Mouse (Mus musculus) heart, adult 8-10 months (tissue): ENCODE data around the gene Cst11. TPM values are rescaled to one million over a fixed set of nuclear protein-coding genes. Genes with fewer than 3 reads are reported as not detected.
"Not testable (repeated sequence)": the region's sequence is repeated elsewhere in the genome, so short reads cannot be mapped to it uniquely, and the experiment has no call there.

Source experiments
- DNase-seq: peaks from one replicate; pipeline ENCODE4 v3.0.0; 2022; ENCODE audit warnings: low spot score
- total RNA-seq, 4 experiments: library from RNA; stranded (reverse); gene quantifications; 2 replicates each; pipeline ENCODE4 v1.2.4; 2022

The Cst11 gene
- not detected for total RNA-seq

DNA sequence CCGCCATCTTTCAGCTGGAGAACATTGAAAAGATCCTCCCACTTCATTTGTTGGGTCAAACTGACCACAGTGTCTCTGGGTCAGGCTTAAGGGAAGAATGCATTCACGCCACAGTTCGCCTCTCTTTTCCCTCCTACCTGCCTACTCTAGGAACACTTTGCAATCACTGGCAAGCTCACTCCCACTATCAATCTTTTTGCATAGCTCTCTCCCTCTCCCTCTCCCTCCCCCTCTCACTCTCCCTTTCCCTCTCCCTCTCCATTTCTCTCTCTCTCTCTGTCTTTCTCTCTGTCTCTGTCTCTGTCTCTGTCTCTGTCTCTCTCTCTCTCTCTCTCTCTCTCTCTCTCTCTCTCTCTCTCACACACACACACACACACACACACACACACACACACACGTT lies at the start of gene Cst11:
TSS of gene Cst11 (minus strand) at position 101 of the 400 bp plus-strand sequence.
- DNase-seq: not testable (repeated sequence)

DNA sequence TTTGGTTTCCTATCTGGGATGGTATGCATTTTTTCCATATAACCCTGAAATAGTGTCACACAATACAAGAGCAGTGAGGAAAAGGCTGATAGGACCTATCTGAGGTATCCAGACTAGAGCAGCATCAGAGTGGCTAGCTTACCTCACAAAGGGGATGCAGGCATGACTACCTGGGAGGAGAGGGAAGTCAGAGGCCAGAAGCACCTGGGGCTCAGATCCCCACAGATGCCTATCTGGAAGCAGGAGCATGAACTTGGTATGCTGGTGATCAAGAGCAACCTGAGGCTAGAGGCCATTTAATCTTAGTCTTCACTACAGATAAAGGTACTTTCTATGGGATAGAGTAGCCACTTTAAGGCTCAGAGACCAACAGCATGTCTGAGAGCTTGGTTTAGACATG lies 48.6 kb upstream of the Cst11 start, which contains the start of gene Cst13:
TSS of gene Cst13 (plus strand) at position 173 of the 400 bp plus-strand sequence.
- DNase-seq: no peak

DNA sequence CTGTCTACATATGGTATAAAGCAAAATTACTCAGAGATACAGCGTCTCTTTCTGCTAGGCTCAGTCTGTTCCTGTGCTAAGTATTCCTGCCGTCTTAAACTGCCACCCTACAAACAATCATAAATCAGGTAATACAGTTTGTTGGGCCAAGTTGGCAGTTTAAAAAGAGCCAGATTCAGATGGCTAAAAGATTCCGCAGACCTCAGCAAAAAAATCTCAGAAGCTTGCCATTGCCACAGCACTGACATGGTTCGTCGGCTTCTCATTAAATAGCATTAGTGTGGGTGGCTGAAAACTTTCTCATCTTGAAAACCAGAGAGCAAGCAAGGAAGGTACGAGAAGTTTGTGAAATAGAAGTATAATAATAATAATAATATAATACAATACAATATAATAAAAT lies 35.4 kb upstream of the Cst11 start:
- no peak for DNase-seq

DNA sequence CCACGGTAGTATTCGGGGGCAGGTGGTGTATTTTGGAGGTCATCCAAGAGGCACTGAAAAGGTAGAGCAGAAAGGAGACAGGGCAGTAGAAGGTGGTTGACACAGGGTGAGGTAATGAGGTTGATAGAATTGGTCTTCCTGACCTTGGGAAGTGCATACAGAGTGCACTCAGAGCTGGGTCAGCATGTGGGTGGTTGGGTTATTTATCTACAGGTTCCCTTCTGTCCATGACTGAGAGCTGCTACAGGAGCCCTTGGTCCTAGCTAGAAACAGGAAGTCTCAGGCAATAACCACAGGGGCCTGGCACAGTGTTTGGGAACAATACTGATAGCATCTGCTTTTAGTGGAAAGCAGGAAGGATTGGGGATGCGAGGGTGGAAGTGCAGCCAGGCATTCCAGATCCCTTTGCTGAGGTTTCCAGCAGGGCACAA lies 30.2 kb upstream of the Cst11 start:
- DNase-seq: no peak

DNA sequence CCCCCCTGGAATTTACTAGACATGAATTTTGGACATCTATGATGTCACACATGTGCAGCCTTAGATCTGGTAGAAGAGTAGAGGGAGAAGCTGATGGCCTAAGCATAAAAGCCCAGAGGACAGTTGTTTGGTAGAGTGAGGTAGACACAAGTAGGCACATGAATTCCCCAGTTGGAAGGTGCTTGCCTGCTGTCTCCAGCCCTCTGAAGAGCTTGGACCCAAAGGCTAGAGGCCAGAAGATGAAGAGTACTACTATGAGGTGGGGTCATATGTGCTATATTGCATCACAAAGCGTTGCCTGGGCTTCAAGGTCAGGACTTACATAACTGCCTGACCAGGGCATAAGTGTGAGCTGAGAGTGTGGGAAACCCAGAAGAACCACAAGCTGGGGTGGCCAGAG lies 27.2 kb upstream of the Cst11 start, which contains the start of gene Cst8:
TSS of gene Cst8 (plus strand) at position 301 of the 400 bp plus-strand sequence.
- no peak for DNase-seq

DNA sequence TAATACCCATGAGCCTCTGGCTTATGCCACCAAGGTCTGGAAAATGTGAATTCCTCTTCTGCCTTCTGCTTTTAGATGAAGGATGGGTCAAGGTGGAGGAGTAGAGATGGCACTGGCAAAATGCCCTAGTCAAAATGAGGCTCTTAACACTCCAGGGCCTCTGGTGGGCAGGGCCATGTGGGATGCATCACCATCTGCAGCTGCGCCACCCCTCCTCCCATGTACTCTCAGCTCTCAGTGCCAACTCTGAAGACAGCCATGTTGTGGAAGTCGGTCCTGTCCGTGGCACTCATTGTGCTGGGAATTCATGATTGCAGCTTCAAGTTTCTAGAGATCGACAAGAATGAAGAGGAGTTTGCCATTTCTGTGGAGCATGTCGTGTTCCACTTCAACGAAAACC lies 17.8 kb upstream of the Cst11 start, which contains the start of gene Cst12:
TSS of gene Cst12 (plus strand) at position 220 of the 400 bp plus-strand sequence.
- no peak for DNase-seq

DNA sequence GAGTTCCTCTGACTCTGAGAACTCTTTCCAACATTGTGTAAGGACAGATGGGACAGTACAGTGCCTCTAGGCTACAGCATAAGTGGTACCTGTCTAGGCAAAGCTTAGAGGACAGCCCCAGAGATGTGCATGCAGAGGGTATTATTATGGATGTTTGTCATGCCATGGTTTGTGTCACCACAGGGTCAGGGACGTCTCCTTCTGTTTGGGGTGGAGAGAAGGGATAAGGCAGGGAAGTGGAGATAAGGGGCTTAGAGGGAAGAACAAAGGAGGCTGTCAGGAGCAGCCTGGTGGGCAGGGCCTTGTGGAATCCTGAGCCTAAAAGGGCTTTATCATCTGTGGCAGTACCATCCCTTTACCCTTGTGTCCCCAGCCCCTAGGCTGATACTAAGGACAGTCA lies 10.4 kb upstream of the Cst11 start, which contains the start of gene 8030411F24Rik:
TSS of gene 8030411F24Rik (plus strand) at position 301 of the 400 bp plus-strand sequence.
- DNase-seq: no peak

DNA sequence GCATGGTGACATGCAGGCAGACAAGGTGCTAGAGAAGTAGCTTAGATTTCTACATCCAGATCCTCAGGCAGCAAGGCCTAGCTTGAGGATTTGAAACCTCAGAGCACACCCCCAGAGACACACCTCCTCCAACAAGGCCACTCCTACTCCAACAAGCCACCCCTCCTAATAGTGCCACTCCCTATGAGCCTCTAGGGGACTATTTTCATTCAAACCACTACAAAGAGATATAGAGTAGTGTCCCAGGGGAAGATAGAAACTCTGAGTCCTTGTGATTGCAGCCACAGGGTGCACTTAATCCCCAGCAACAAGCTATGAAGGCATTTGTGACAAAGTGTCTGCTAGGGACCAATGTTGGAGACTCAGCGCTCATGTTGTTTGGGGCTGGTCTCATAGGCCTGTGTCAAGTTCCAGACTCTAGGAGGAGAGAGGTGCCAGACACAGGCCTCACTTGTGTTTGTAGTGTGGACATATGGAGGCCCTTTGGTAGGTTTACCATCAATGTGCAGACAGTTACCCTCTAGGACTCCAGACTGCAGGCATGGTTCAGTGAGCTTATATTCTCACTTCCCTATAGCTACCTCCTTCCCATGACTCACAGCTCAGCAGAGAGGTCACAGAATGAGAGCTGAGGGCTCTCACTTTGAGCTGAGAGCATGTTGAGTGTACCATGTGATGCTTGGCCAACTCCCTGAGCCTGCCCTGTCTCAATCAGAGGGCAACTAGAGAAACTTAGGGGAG lies 7.5 kb downstream of the Cst11 start:
- no peak for DNase-seq

DNA sequence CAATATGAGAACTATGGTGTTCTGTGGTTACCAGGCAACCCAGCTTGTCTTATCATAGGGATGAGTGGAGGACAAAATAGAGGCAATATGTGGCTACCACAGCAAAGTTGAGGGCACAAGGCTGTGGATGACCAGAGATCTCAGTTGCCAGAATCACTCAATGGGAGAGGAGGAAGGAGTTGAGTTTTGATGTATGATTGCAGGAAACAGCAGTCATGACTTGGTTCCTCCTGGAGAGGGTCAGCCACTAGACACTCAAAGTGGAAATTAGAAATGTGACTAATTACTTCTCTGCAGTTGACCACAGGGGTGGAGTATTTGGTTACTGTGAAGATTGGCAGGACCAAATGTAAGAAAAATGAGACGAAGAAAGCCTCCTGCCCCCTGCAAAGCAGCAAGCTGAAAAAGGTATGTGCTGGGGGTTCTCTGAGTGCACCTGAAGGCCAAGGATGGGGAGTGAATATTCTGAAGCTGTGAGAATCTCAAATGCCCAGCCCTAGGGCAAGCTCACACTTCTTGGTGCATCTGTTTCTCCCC lies 16.9 kb downstream of the Cst11 start:
- no peak for DNase-seq

DNA sequence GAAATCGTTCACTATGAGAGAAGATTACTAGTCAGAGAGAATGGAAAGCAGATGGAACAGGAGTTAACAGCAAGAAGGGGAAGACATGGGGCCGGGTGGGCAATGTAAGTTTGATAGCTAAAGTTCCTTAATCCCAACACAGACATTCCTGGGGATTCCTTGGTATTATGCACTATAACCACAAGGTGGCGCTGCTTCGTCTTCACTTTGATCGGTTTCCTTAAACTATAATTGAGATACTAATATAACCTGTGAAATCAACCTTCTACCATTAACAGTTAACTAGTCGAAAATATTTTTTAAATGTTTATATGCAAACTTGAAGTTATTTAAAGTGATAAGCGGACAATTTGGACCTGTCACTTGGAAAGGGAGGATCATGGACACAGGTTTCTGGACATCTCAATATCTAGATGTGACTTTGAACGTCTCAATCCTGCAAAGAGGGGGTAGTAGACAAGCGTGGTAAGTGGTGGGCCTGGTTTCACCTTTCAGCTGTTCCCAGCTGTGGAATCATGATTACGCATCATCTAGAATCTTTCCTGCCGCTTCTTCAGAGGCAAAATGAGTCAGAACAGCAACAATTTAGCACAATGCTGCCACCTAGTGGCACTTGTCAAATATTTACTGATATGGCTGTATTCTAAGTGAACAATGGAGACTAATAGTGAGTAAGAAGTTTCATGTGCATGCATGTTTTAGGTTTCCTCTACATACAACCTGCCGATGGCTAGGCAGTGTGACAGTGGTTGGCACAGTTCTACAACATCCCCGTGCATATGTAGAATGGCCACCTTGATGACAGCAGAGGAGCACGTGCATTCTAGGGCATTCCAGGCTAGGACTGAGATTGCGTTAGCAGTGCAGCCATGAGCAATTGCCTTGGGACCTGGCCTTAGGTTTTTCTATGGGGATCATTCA lies 19.1 kb downstream of the Cst11 start:
- DNase-seq: peak; percentile 72

DNA sequence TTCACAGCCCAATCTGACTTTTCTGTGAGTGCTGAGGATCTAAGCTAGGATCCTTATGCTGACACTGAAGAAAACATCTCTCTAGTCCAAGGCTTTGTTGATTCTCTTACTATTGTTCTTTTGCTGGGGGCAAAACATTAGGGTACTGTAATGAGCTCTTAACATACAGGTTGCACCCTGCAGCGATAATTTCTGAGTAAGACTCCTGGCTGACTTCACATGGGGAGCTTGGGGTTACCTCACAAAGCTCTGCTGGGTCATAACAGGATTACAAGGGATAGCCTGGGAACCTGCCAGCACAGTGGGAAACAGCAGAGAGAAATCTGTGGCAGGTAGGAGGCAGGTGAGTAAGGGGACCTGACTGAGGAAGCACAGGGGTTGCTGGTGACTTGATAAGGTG lies 21.2 kb downstream of the Cst11 start, which contains the start of gene Cstl1:
TSS of gene Cstl1 (plus strand) at position 301 of the 400 bp plus-strand sequence.
- DNase-seq: no peak

DNA sequence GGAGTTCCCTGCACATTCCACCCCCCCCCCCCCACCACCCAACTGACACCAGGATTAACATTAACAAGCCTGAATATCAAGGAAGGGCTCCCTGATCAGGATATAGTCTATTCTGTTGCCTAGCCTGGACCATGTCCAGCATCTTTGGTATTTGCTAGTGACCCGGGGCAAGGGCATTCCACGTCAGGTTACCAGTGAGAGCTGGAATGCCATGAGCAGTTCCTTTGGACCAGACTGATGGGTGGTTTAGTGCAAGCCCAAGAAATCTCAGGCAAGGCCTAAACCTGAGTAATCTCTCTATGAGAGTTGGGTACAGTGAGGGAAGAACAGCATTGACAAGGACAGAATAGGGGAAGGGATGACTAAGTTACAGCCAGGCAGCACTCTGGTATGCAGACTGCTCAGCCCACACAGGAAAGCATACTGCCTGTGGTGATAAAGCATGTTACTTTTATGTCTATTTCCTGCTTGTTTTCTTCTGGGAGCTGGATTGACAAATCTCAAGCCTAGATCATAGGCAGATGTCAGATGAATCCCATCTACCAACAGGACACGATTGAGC lies 27.4 kb downstream of the Cst11 start:
- no peak for DNase-seq

DNA sequence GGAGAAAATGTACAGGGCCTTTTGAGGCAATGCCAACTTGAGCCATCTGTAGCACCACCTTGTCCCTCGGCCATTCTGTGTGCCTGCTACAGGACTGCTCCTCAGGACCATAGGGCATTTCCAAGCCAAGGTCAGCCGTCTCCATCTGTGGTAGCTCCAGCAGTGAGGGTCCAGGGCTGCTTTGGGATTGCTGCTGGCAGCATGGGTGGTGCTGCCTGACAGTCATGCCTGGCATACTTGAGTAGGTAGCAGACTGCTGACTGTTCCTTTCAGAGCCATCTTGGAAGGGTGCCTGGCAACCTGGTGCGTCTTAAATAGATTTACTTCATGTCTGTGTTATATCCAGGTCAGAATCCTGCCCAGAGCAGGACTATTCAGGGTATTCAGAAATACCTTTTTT lies 28.3 kb downstream of the Cst11 start:
- no peak for DNase-seq

DNA sequence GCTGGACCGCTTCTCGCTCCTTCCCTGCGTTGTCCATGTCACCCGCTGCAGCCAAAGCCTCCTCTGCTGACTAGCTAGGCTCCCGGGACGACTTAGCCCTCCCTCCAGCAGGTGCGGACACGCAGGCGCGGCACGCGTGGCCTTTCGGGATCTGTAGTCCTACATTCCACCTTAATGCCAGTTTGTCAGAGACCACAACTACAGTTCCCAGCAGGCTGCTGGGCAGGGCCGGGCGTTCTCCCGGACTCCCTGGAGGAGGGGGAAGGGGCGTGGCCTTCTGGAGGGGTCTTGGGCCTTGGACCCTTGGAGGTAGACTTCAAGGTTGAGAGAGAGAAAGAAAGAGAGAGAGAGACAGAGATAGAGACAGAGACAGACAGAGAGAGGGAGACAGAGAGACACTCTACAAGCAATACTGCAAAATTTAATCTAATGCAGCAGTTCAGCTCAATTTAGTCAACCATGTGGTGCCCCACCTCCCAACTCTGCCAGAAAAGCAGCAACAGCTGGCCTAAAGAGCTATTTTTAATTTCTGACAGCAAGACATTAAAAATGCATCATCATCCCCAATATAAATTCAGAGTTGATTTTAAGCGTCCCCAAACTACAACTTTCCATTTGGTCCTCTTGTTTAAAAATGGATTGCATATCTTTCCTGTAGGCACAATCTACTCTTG lies 38.8 kb downstream of the Cst11 start, which contains the start of gene Napb:
TSS of gene Napb (minus strand) at position 141 of the 674 bp plus-strand sequence.
- DNase-seq: peak; percentile 95

DNA sequence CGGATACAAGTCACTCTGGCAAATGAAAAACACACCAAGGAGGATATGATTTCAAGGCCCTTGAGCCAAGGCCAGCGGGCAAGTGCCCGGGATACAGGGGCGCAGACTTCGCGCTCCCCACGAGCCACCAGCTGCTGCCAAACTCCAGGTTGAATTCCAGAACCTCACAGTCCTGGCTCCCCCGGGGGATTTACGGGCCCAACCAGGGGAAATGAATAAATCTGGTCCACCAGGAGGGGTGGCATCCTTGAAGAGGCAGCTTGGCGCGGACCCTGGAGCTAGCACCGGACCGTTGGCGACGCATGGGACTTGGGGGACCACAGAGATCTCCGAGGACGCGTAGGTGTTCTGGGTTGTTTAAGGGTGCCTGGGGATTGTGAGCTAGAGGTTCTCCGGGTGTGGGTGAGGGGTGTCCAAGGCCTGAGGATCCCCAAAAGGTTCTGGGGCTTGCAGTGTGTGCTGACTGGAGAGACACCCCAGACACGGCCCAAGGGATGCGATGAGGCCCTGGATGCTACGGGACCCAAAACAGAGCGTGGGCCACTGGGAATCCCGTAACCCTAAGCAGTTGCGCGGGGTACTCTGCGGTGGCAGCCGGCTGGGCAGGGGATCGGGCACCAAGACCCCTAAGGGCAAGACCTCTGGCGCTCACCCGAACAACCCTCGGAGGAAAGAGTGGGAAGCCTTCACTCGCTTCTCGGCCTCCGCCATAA lies 39.5 kb downstream of the Cst11 start:
- peak; percentile 24 for DNase-seq

DNA sequence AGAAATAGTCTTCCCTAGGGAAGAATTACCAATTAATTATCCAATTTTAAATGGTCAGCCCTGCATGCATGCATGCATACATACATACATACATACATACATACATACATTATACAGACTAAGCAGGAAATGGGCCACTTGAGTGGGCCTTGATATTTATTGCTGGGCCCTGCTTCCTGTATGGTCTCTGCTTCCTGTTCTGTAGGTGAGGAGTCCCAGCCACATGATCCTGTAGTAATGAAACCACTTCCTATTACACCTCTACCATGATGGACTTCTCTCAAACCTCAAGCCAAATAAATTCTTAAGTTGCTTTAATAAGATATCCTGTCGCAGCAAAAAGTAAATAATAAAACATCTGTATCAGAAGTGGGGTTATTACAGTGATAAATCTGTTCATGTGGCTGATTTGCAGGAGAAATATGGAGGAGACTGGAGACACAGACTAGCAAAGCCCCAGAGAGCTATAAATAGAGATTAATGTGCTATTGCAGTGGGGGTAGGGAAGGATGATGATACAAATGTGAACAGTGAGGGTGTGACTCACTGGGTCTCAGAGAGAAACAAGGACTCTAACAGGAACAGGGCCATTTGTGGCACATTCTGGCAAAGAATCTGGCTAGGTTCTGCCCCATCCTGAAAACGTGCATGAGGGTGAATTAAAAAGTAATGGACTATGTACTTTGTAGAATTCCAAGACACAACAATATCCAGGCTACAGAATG lies 51.9 kb downstream of the Cst11 start:
- no peak for DNase-seq
